Mouse (Mus musculus): Measurements from ENCODE around the gene Rimklb.

The Rimklb gene

DNA sequence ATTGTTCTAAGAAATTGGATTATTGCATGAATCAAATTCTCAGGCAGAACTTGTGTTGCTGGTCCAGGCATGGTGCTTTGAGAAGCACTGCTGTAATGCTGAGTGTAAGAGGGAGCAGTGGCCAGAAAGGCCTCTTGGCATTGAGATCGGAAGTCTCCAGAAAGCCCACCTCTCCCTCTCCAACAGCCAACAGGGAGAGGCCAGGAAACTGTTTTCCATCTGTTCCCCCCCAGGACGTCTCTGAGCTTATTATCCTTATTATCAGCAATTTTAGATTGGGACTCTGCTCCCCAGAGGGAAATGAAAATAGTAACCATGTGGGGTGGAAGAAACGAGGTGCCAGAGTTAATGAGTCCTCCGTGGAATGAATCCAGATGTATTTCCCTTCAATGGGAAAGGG, 82.2 kb downstream of the Rimklb start:
- no peak for DNase-seq

DNA sequence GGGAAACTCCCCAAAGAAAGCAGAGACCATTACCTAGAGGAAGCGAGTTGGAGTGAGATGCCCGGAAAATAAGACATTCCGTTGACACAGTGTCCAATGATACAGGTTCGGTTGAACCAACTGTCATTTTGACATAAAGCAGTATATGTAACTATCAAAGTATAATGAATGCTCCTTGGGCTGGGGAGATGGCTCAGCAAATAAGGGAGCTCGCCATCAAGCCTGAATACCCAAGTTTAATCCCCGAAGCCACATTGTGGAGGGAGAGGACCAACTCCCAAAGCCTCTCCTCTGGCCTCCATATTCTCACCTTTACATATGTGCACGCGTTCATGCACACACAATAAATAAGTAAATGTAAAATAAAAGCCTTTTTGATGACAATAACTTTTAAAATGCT, 87.3 kb downstream of the Rimklb start:
- DNase-seq = no peak

DNA sequence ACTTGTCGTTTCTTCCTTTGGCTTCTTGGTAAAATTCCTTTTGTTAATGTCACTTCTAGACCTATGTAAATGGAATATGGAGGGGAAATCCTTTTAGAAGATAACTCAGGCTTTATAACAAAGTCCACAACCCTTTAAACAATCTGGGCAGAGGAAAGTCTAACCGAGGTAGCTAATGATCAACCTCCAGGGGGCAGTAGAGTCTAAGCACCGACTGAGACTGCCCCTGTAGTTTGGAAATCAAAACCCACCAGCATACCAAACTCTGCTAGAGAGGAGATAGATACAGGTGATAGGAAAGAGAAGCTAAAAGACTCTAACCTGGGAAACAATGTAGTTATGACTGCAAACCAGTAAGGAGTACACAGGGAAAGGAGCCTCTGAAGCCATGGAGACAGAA, 96.3 kb downstream of the Rimklb start:
- DNase-seq = peak; percentile 44

DNA sequence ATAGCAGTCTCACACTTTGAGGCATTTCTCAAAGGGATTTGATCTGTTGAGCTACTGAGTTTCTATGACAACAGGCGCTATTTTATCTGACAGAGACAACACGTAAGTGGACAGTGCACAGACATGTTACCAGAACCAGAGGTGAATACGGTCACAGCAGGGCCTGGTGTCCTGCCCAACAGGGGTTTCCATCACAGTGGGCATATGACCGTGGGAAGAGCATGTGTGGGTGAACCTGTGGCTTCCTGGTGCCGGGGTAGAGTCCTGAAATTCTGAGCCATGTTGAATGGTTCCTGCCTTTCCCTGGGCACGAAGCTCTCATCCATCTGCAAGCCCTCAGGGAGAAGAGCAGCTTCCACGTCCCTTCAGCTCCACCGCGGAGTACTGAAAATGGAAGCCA, 98.3 kb downstream of the Rimklb start:
- no peak for DNase-seq
